Mouse (Mus musculus): Measurements from ENCODE around the gene Dtx1.

- TF ChIP-seq CTCF (IDR thresholded peaks at IDR 0.05; ENCODE audit: low read depth): no peak
- TF ChIP-seq EP300 (IDR thresholded peaks at IDR 0.05; ENCODE audit: low read depth): no peak
These were observed 24.8 kb downstream of the Dtx1 start for GRCm38 (mm10) chr5:120686749-120687483.

Measured in heart, postnatal 0 days (tissue).